Mouse (Mus musculus) cerebellum, adult 11 months (tissue): ENCODE data around the gene Uqcrh.

ENCODE experiments used
- DNase-seq: peaks from one replicate; pipeline ENCODE4 v3.0.0; 2022

Uqcrh gene

DNA sequence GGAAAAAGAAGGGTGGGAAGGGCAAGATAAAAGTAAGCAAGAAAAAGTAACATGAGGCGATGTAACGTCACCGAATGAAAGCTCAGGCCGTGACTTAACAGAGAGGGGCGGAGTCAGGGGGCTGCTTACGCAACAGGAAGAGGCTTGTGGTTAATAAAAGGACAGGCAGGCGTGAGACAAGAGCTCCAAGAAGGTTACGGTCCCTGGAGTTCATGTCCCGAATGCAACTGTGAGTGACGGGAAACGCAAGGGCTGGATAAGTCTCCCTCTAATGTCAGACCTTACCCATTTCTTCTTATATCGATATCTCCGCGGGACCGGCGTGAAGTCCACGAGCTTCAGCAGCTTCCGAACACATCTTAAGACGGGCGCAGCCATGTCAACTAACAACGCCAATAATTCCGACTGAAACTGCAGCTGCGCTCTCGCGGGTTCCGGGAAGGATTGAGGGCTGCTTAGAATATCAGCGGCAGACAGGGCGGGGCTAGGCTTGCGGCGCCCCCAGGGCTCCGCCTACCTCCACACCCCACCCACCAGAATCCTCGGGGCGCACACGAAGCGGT is 21.4 kb downstream of the Uqcrh start, which contains the start of gene Nsun4:
TSS of gene Nsun4 (minus strand) at position 478 of the 563 bp plus-strand sequence.
- peak; percentile 86 for DNase-seq

DNA sequence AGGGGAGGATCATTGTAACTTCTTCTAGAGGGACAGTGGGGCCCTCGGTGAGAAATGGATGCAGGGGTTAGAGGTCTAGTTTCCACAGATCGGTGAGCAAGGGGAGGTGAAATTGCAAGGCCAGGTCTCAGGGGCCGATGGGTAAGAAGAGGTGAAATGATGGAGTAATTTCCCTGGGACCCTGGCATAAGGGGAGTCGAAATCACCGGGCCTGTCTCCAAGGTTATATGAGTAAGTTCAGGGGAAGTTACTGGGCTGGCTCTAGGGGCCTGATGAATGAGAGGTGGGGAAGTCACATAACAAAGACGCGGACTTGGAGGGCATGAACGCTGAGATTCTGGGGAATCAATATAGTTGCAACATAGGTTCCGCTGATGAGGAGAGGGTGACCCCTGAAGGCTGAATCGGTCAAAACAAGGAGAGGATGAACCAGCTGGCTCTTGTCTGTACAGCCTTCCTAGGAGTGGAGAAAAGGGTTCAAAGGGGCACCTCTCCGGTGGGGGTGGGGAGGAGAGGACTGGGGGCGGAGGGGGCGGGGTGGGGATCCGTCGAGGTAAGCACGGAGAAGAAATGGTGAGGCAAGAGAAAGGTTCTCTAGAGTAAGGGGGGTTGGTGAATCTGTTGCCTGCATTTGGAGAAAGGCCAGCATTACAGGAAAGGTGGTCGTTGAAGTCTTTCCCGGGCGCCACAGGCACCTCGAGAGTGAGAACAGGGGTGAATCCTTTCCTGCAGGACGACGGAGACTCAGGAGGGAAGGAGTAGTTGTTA is 22.2 kb downstream of the Uqcrh start:
- peak; percentile 29 for DNase-seq

DNA sequence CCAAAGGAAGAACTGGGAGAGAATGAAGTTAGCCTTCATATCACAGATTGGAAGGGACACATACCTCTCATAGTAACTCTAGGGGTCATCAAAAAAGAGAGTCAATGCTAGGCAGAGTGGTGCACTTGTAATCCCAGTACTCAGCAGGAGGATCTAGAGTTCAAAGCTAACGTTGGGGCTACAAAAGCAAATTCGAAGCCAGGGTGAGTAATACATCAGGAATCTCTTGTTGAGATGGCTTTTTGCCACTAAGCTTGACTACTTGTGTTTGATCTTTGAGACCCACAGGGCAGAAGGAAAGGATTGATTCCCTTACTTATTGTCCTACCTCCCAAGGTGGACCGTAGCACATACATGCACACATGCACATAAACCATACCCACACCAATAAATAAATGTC is 25.7 kb downstream of the Uqcrh start:
- DNase-seq = no peak

DNA sequence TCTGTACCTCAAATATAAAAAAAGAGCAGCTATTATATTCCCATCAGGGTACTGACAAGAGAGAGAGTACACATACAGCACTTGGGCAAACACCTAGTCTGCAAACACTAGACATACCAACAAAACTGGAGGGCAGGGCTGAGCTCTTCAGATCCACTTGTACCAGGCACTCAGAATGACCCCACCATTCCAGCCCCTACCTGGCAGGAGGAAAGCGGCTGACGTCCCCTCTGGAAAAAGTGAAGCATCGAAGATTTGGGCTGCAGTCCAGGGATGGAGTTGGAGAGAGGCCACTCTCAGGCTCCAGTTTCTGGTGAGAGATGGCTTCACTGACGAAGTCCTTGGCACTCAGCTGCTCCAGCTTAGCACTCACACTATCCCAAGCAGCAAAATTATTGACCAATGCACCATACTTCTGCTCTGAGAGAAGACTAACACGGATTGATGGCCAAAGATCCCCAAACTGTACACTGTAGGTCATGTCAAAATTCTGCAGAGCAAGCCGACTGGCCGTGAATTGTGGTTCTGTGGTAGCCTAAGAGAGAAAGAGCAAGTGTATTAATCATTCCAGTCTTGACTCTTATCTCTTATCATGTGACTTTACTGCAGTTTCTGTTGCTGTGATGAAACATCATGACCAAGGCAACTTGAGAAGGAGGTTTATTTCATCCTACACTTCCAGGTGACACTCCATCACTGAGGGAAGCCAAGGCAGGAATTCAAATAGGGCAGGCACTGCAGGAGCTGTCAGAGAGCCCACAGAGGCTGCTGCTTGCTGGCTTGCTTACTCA is 26.5 kb downstream of the Uqcrh start:
- DNase-seq = no peak

DNA sequence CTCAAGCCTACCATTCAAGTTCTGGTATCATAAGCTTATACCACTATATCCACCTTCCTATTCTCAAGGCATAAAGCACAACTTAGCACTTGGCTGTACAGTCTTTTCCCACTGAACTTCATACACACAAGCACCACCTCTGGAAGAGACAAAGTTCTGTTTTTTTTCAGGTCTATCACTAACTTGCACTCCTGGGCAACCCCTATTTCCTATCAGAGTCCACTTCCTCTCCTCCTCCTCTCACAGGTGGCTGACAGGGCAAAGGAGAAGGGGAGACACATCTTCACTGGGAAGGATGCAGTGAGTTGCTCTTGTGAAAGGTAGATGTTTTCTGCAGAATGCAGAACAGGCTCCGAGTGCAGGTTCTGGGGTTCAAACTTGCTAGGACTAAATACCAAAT is 27.2 kb downstream of the Uqcrh start:
- no peak for DNase-seq

DNA sequence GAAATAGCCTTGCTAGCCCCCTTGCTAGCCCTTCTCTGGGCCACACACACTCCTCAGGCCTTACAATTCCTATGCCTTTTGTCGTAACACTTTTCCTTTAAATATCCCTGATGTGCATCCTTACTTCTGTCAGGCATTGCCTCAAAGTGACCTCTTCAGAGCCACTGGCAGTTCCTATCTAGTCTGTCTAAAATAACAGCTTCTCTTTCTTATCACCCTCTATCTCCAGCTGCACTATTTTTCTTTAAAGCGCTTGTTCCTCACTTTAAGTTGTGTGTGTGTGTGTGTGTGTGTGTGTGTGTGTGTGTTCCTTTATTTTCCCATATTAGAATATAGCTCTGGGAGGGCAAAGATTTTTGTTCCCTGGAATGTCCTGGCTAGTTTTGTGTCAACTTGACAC is 28.3 kb downstream of the Uqcrh start:
- DNase-seq = no peak

DNA sequence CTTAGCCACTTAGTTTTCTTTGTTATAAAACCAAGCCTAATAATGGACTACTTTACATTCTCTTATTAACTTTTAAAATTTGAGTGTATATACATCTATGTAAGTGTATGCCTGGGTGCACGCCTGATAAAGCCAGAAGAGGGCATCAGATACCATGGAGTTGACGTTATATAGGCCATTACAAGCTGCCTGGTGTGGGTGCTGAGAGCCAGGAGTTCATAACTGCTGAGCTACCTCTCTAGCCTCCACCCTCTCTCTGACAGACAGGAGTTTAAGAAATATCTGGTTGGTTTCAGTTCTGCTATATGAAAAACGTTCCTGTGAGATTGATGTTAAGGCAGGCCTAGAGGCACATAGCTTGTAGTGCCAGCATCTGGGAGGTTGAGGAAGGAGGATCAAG is 32.7 kb downstream of the Uqcrh start:
- DNase-seq = no peak

DNA sequence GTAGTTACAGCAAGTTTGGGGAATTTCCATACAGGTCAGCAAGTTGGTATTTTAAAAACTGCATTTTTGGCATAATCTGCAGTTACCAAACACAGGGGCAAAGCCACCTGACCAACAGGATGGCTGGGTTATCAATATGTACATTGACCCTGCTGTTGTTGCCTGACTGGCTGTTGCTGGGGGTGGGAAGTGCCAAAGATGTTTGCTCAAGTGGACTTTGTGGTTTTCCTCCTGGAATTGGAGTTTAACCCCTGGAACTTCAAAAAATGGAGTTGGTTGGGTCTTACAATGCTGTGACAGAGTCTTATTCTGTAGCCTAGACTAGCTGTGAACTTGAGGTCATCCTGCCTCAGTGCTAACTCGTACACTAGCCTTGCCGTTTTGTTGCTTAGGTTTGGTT is 34.4 kb downstream of the Uqcrh start:
- no peak for DNase-seq

DNA sequence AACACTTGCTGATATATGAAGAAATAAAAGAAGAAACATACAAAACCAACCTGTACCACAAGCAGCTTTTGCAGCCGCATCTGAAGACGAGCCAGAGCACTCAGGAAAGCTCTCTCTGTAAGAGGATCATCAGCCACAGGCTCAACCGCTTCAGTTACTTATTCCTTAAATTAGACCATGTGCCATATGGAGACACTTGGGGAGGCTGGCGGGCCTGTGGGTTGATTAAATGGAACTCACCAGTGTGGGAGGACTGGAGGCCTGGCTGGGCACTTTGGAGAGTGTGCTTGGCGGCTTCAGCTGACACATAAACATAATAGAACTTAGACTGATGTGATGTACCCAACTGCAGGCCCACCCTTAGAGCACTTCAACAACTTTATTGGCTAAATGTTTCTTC is 41.5 kb downstream of the Uqcrh start:
- DNase-seq = no peak

DNA sequence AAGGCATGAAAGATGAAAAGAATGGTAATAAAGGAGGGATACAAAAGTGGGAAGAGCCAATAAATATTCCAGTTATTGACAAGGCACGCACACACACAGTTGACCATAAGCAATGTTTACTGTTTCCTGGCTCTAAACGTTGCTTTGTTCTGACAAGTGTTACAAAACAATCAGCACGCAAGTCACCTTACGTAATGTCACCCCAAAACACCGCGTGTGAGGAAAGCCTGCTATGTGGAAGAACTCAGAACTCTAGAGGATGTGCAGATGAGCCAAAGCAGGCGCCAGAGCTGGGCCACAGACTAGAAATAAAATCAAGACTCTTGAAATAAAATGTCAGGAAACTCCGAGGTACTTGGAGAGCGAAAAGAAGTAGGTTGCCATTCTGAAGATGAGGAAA is 42.0 kb downstream of the Uqcrh start:
- no peak for DNase-seq

DNA sequence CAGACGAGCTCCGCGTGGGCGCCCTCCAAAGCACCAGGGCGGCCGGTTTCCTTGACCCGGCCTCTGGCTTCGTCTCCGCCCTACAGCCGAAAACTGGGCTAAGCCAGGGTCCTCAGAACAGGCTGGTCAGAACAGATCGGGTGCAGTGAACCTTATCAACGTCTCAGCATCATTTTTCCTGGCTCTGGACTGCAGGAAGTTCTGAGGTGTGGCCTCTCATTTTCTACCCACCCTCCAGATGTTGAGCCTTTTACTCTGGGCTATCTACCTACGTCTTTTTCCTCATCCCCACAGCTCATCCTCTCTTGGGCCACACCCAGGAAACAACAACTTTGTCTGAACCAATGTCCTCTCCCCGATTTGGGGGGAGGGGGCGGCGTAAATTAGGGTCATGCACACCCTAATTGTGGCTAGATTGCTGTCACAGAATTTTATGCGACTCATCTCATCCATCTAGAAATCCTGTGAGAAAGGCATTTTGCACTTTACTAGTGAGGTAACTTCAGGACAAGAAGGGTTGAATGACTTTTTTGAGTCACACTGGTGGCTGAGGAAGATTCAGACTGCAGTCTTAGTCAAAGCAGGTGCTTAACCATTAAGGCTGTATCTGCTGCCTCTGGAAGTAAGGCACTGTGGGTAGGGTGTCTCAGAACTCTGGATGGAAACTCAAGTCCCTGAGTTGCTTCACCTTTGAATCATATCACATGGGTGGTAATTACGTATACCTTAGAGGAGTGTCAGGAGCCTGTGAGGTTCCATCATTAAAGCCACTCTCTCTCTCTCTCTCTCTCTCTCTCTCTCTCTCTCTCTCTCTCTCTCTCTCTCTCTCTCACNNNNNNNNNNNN is 56.7 kb downstream of the Uqcrh start, which contains the start of gene Faah:
TSS of gene Faah (minus strand) at position 25 of the 845 bp plus-strand sequence.
- no peak for DNase-seq

DNA sequence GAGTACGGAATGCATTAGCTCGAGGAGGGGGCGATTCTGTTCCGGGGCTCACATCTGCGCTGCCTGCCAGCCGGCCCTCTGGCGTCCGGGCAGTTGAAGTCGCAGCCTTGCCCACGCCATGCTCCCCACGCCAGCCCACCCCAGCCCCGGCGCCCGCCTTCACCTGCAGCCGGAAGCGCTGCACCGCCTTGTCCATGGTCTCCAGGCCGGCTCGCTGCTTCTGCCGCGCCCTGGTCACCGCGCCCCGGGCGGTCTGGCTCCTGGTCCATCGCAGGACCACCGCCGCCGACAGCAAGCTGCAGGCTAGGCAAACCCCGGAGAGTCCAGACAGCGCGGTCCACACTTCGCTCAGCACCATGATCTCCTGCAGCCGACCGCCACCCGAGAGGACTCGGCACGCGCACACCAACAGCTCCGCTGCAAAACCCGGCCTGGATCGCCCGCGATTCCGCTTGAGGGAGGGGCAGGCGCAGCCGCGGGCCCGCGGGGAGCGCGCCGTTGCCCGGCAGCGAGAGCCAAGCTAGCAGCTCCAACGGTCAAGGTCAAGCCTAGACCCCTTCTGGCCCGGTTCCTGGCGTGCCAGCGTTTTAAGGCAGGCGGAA is 57.5 kb downstream of the Uqcrh start:
- peak; percentile 73 for DNase-seq
